Mouse (Mus musculus): ENCODE data around the gene Flnc. TPM values are rescaled to one million over a fixed set of nuclear protein-coding genes. Genes with fewer than 3 reads are reported as not detected.

Gene Flnc
- polyA plus RNA-seq, 2 experiments: 25.1 to 38.1 TPM

- TF ChIP-seq POLR2A (IDR thresholded peaks at IDR 0.05; ENCODE audit: borderline replicate concordance, extremely low read depth, insufficient read depth, insufficient read length): no peak
- H3K36me3 ChIP-seq (ENCODE audit: control insufficient read depth, insufficient read depth, low read length): no peaks in the 10 kb centered on the region
- no peak overlapping the region for H3K27ac ChIP-seq (replicated peaks; ENCODE audit: low read depth, low read length)
- no peak overlapping the region for H3K4me2 ChIP-seq (replicated peaks; ENCODE audit: low read depth, low read length, severe bottlenecking)
- no peaks in the 10 kb centered on the region for H3K9me3 ChIP-seq (ENCODE audit: control insufficient read depth, low read length)
- no peak for ATAC-seq (ENCODE audit: low FRiP score, low read depth)
- H3K4me3 ChIP-seq (replicated peaks; ENCODE audit: low read length): no peak overlapping the region
- no peak overlapping the region for H3K9ac ChIP-seq (ENCODE audit: low read depth, low read length, severe bottlenecking)
- WGBS: 45% methylated on average over 3 of the region's 3 CpGs
- no peak for DNase-seq (ENCODE audit: low spot score)
- peaks cover 41% of the 10 kb centered on the region for H3K4me1 ChIP-seq (ENCODE audit: control insufficient read depth, insufficient read depth, low read length)
- H3K27me3 ChIP-seq (ENCODE audit: control insufficient read depth, insufficient read depth, low read length): no peaks in the 10 kb centered on the region
Measured at GRCm38 (mm10) chr6:29432156-29432555, 900 bp upstream of the Flnc start.

- Histone ChIP-seq H3K4me1 (ENCODE audit: control insufficient read depth, insufficient read depth, low read length) (peaks cover 42% of the 10 kb centered on the region), H3K36me3 (ENCODE audit: control insufficient read depth, insufficient read depth, low read length) (no peaks in the 10 kb centered on the region), H3K4me2 (replicated peaks; ENCODE audit: low read depth, low read length, severe bottlenecking) (peak overlapping the region; percentile 63), H3K9me3 (ENCODE audit: control insufficient read depth, low read length) (no peaks in the 10 kb centered on the region), H3K9ac (ENCODE audit: low read depth, low read length, severe bottlenecking) (peak overlapping the region; percentile 58), H3K27me3 (ENCODE audit: control insufficient read depth, insufficient read depth, low read length) (no peaks in the 10 kb centered on the region), H3K27ac (replicated peaks; ENCODE audit: low read depth, low read length) (peak overlapping the region; percentile 21; the same call in 1 of the 2 replicates), H3K4me3 (replicated peaks; ENCODE audit: low read length) (peak overlapping the region; percentile 59)
- TF ChIP-seq POLR2A (IDR thresholded peaks at IDR 0.05; ENCODE audit: borderline replicate concordance, extremely low read depth, insufficient read depth, insufficient read length): no peak
- DNase-seq (ENCODE audit: low spot score) (no peak), ATAC-seq (ENCODE audit: low FRiP score, low read depth) (no peak)
Measured at GRCm38 (mm10) chr6:29432676-29433037, 399 bp upstream of the Flnc start.

- Histone ChIP-seq H3K4me1 (ENCODE audit: control insufficient read depth, insufficient read depth, low read length) (peaks cover 42% of the 10 kb centered on the region), H3K27ac (replicated peaks; ENCODE audit: low read depth, low read length) (peak overlapping the region; percentile 83), H3K4me3 (replicated peaks; ENCODE audit: low read length) (peak overlapping the region; percentile 59), H3K4me2 (replicated peaks; ENCODE audit: low read depth, low read length, severe bottlenecking) (peak overlapping the region; percentile 63), H3K36me3 (ENCODE audit: control insufficient read depth, insufficient read depth, low read length) (peaks cover 12% of the 10 kb centered on the region), H3K9me3 (ENCODE audit: control insufficient read depth, low read length) (no peaks in the 10 kb centered on the region), H3K27me3 (ENCODE audit: control insufficient read depth, insufficient read depth, low read length) (no peaks in the 10 kb centered on the region), H3K9ac (ENCODE audit: low read depth, low read length, severe bottlenecking) (peak overlapping the region; percentile 58)
- ATAC-seq (ENCODE audit: low FRiP score, low read depth) (no peak), DNase-seq (ENCODE audit: low spot score) (peak; percentile 40)
- no peak for TF ChIP-seq POLR2A (IDR thresholded peaks at IDR 0.05; ENCODE audit: borderline replicate concordance, extremely low read depth, insufficient read depth, insufficient read length)
- 6% methylated on average over 26 of the region's 27 CpGs for WGBS
Measured at GRCm38 (mm10) chr6:29433804-29434795, 1.0 kb downstream of the Flnc start.

GRCm38 (mm10) chr6:29434911-29435691 is 2.0 kb downstream of the Flnc start:
- peak overlapping the region; percentile 58 for H3K9ac ChIP-seq (ENCODE audit: low read depth, low read length, severe bottlenecking)
- ATAC-seq (ENCODE audit: low FRiP score, low read depth) (peak; percentile 69), DNase-seq (ENCODE audit: low spot score) (peak; percentile 82)
- peak overlapping the region; percentile 83 for H3K27ac ChIP-seq (replicated peaks; ENCODE audit: low read depth, low read length)
- H3K36me3 ChIP-seq (ENCODE audit: control insufficient read depth, insufficient read depth, low read length): peaks cover 20% of the 10 kb centered on the region
- H3K4me1 ChIP-seq (ENCODE audit: control insufficient read depth, insufficient read depth, low read length): peaks cover 42% of the 10 kb centered on the region
- H3K4me3 ChIP-seq (replicated peaks; ENCODE audit: low read length): peak overlapping the region; percentile 59
- peak overlapping the region; percentile 63 for H3K4me2 ChIP-seq (replicated peaks; ENCODE audit: low read depth, low read length, severe bottlenecking)
- no peaks in the 10 kb centered on the region for H3K27me3 ChIP-seq (ENCODE audit: control insufficient read depth, insufficient read depth, low read length)
- WGBS: 6% methylated on average over 10 of the region's 13 CpGs
- H3K9me3 ChIP-seq (ENCODE audit: control insufficient read depth, low read length): no peaks in the 10 kb centered on the region
- TF ChIP-seq POLR2A (IDR thresholded peaks at IDR 0.05; ENCODE audit: borderline replicate concordance, extremely low read depth, insufficient read depth, insufficient read length): no peak

GRCm38 (mm10) chr6:29435940-29436451 is 2.9 kb downstream of the Flnc start:
- ATAC-seq (ENCODE audit: low FRiP score, low read depth): peak; percentile 71
- WGBS: 16% methylated on average over 4 of the region's 6 CpGs

More at GRCm38 (mm10) chr6:29435940-29436451, 2.9 kb downstream of the Flnc start:
- Histone ChIP-seq H3K9ac (ENCODE audit: low read depth, low read length, severe bottlenecking) (peak overlapping the region; percentile 53), H3K36me3 (ENCODE audit: control insufficient read depth, insufficient read depth, low read length) (peaks cover 28% of the 10 kb centered on the region), H3K27me3 (ENCODE audit: control insufficient read depth, insufficient read depth, low read length) (no peaks in the 10 kb centered on the region), H3K27ac (replicated peaks; ENCODE audit: low read depth, low read length) (peak overlapping the region; percentile 83), H3K9me3 (ENCODE audit: control insufficient read depth, low read length) (no peaks in the 10 kb centered on the region), H3K4me1 (ENCODE audit: control insufficient read depth, insufficient read depth, low read length) (peaks cover 42% of the 10 kb centered on the region), H3K4me2 (replicated peaks; ENCODE audit: low read depth, low read length, severe bottlenecking) (peak overlapping the region; percentile 63), H3K4me3 (replicated peaks; ENCODE audit: low read length) (peak overlapping the region; percentile 59)
- TF ChIP-seq POLR2A (IDR thresholded peaks at IDR 0.05; ENCODE audit: borderline replicate concordance, extremely low read depth, insufficient read depth, insufficient read length): no peak
- DNase-seq (ENCODE audit: low spot score): peak; percentile 87

Measured in limb, embryonic 14.5 days (tissue).